Mouse (Mus musculus): ENCODE data around the gene Fam216a.

DNA sequence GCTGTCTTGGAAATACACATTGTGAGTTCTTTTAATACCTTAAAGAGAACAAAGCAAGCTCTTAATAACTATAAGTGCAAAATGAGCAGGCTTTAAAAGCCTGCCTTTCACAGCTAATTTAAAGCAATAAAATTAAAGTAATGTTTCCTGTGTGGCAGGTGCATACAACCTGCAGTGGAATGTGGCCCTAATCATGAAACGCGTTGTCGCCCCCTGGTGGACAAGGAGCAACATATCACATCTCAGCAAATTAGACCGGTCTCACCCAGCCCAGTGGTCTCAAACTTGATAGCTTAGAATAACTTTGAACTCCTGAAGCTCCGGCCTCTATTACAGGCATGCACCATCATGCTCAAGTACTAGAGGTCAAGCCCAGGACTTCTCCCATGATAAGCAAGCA, 27.9 kb downstream of the Fam216a start:
- no peak for TF ChIP-seq E2F4 (IDR thresholded peaks at IDR 0.05; ENCODE audit: insufficient replicate concordance, low read depth, low read length)
- TF ChIP-seq CTCF (conservative IDR thresholded peaks at IDR 0.05 in 1 of 2, IDR thresholded peaks at IDR 0.05 in 1 of 2; ENCODE audit: low read depth in 2 of 2, low read length in 2 of 2) = peak; percentile 83 to 94
- peak; percentile 88 for TF ChIP-seq RAD21 (IDR thresholded peaks at IDR 0.05; ENCODE audit: low read depth, low read length)
- no peak for TF ChIP-seq MAFK (IDR thresholded peaks at IDR 0.05; ENCODE audit: insufficient replicate concordance, low read length)
- no peak for TF ChIP-seq EP300 (IDR thresholded peaks at IDR 0.05; ENCODE audit: low read length)
- TF ChIP-seq CHD1 (IDR thresholded peaks at IDR 0.05; ENCODE audit: low read depth, low read length) = no peak
- no peak for TF ChIP-seq USF1 (IDR thresholded peaks at IDR 0.05; ENCODE audit: low read depth, low read length)

Measured in CH12.LX (cell line).